Mouse (Mus musculus) liver, adult 2 months (tissue): ENCODE measurements at regions not wholly inside any gene's neighbourhood (a gene's known extent, or its start where the extent isn't known, plus 50 kb on each side); places are given as distances from the start of the nearest gene placed in this dataset.

Source experiments
- CTCF ChIP-seq: fragments of 200-500 bp; IDR thresholded peaks from 2 replicates; pipeline ENCODE4 v1.5.1; 2011; ENCODE audit warnings: low read depth, low read length, control low read depth
- POLR2A ChIP-seq: fragments of 200-500 bp; IDR thresholded peaks from 2 replicates; pipeline ENCODE4 v1.6.1; 2011; ENCODE audit warnings: low read length, control low read depth; ENCODE audit not compliant: insufficient read depth; ENCODE audit errors: extremely low read depth

DNA sequence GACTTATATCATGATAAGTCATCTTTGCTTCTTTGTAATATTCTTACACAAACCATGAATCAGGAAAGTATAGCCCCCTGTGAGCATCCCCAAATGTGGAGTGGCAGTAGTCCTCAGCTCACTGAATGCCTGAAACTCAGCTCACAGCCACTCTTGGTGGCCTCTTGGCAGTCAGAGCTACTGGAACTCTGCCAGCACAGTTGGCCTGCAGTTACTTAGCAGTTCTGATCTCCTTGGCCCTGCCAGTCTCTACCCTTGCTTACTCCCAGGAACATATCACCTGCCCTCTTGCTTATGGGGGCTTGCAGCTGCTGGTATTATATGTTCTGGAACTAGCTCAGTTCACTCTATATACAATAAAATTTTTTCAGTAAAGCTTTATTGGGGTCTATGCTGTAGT, 167.9 kb upstream of the Mad2l1 start:
- no peak for TF ChIP-seq CTCF
- no peak for TF ChIP-seq POLR2A
